Mouse (Mus musculus): ENCODE results near the gene Adora2a.
"Not testable (repeated sequence)": the region's sequence is repeated elsewhere in the genome, so short reads cannot be mapped to it uniquely, and the experiment has no call there.

Gene Adora2a

GRCm38 (mm10) chr10:75345265-75345664, 28.6 kb downstream of the Adora2a start:
- no peak for DNase-seq (ENCODE audit: low read depth, low spot score)

DNA sequence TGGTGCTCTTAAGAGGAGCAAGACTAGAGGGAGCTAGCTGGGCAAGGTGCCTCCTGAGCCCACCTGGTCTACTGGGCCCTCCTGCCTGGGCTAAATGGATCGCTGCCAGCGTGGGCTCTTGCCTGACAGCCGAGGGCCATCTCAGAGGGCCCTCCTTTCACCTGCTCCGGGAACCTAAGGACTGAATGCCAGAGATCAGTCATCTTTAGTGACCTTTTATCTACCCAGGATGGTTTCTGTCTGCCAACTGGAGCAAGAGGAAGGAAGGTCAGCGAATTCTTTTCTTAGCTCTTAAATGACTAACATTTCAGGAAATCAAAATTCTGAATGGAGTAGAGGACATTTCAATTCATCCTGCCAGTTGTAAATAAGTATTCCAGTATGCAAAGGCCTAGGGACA, 33.9 kb downstream of the Adora2a start:
- DNase-seq (ENCODE audit: low read depth, low spot score): no peak

- DNase-seq (ENCODE audit: low read depth, low spot score): no peak
These were observed 35.9 kb downstream of the Adora2a start for GRCm38 (mm10) chr10:75352541-75352940.

GRCm38 (mm10) chr10:75353838-75354241, 37.2 kb downstream of the Adora2a start:
- DNase-seq (ENCODE audit: low read depth, low spot score): not testable (repeated sequence)

GRCm38 (mm10) chr10:75355341-75355740, 38.7 kb downstream of the Adora2a start:
- DNase-seq (ENCODE audit: low read depth, low spot score): no peak

GRCm38 (mm10) chr10:75364214-75364690, 47.6 kb downstream of the Adora2a start:
- DNase-seq (ENCODE audit: low read depth, low spot score): peak; percentile 28

- no peak for DNase-seq (ENCODE audit: low read depth, low spot score)
These were observed 48.1 kb downstream of the Adora2a start for GRCm38 (mm10) chr10:75364796-75365195.

DNA sequence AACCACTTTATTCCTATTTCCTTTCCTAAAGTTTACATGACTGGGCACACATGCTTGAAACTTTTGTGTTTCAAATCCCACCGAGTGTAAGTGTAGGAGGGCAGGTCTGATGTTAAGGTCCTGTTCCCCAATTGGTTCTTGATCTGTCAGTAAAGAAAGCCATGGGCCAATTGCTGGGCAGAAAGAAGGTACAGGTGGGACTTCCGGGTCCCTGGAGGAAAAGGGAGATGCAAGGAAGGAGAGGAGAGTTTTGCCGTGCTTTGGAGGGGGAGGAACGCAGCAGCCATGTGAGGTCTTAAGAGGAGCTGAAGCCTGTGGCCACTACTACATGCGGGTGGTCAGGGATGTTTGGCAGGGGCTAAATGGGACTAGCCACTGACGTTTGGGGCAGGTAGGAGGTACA, 48.6 kb downstream of the Adora2a start:
- peak; percentile 84 for DNase-seq (ENCODE audit: low read depth, low spot score)

DNA sequence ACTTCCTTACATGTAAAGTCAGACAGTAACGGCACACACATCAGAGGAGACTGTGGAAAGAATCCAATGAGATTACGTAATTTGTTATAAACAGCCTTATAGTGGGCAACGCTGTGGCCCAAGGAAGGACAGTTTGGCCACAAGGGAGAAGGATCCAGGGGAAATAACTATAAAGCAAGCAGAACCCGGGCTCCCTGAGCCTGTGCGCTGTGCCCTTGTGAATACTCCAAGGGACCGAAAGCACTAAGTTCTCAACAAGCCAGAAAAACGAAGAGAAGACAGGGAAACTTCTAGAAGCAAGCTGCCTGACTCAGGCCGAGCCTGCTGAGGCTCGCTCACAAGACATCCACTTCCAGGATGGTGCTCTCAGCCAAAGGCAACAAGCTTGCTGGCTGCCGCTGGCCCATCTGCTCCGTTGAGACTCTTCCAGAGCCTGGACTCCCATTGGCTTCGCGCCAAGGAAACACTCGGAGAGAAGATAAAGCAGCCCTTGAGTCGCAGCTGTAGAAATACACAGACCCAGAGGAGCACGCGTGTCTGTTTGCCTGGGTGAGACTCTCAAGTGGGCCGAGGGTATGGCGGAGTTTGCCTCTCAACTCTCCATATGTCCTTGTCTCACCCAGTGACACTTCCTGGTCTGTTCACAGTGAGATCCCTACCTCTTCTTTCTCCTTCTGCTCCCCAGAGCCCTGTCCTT, 57.1 kb downstream of the Adora2a start:
- DNase-seq (ENCODE audit: low read depth, low spot score): not testable (repeated sequence)

DNA sequence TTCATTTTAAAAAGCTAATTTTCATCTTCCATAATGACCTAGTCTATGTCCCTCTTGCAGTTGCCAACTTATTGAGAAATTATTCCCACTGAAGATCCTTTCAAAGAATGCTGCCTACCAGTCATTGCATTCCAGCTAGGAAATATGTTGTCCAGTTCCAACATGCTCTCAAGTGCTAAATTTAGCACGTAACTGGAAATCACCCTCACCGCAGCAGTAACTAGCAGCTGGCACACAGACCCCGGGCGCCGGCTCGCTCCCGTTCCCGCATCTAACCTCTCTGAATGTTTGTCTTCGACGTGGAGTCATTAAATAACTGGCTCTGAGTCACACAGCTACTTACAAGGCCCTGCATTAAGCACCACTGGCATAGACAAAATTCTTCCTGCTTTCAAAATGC, 62.0 kb downstream of the Adora2a start:
- no peak for DNase-seq (ENCODE audit: low read depth, low spot score)

Data from A20 (cell line).